Mouse (Mus musculus) hindlimb bud, embryonic 11.5 days (tissue): Measurements from ENCODE around the gene Gli1.

Experiments
- DNase-seq: peaks from one replicate; pipeline ENCODE4 v3.0.0-alpha.2; 2012; ENCODE audit warnings: low read depth, low spot score; ENCODE audit errors: extremely low spot score

Gli1 gene

DNA sequence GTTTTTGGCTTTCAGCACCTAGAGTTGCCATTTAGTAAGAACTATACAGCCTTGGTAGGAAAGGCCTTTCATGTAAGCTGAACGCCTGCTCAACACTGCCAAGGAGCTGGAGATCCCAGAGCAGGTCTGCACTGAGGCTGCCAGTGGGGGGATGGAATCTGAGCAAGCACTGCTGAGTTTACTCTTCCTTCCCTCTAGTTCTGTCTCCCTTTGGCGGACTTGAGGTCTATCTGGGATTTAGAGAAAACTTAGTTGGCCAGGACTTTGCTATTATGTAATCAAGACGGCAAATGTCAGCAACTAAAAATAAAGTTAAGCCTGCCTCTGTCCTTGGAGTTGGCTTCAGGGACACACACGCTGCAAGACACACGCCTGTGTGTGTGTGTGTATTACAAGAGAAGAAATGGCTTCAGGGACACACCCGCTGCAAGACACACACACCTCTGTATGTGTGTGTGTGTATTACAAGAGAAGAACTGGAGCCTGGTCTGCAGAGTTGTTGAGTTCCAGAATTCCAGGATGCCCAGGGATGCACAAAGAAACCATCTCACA lies 48.7 kb downstream of the Gli1 start:
- no peak for DNase-seq

DNA sequence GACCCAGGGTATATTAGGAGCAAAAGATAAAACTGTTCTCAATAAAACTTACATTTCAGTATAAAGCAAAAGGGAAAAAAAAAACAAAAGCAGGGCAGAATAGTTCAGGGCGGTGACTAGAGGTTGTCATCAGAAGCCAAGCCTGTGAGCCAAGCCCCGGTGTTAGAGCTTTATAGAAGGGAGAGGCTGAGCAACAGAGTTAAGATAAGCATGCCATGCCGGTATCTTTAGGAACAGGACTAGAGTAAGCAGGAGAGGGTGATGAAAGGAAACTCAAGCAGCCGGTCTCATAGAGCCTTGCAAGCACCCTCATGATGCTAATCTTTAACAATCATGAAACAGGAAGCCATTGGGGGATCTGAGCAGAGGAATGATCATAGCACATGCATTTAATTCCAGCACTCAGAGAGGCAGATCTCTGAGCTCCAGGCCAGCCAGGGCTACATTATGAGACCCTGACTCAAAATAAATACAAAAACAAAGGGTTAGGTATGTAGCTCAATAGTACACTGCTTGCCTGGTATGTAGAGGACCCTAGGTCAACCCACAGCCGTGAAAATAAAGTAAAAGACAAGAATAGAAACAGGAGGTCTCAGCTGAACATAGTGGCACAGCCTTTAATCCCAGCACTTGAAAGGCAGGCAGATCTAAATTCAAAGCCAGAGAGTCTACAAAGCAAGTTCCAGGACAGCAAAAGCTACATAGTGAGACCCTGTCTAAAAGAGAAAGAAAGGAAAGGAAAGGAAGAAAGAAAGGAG lies 49.7 kb downstream of the Gli1 start:
- DNase-seq, result no peak

DNA sequence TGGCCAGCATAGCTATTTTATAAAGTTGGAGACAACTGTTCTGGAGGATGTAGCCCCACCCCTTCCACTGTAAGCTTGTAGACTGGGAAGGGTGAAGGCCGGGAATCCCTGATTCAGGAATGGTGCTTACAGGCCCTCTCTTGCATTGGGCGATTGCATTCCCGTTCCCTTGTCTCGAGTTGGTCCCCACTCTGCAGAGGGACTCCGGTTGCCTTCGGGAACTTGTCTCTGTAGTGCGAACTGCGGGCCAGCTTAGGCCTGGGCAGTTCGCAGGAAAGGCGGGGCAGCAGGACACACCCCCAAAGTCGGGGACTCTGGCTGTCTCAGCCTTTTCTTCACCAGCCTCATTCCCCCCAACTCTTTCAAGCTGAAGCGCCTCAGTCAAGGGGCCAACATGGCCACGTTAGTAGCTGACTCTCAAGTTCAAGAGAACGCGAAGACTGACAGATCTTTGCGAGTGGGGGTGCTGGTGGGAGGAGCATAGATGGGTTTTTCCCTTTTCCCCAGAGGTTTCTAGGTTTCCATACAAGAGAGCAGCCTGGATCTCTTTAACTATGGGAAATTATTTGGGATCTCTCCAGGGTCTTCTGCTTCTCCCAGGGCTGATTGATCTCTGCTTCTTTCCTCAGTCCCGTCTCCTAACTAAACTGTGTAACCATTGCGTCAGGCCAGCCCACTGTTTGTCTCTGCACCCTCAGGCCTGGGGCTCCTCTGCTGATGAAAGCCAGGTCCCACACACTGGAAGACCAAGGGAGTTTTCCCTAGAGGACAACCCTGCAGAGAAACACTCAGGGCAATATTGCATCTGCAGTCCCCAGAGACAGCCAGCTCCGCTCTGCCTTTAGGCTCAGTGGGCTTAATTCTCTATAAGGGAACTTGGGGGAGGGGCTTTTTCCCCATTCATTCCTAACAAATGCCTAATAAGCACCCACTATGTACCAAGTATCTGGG lies 50.6 kb downstream of the Gli1 start:
- peak; percentile 63 for DNase-seq

DNA sequence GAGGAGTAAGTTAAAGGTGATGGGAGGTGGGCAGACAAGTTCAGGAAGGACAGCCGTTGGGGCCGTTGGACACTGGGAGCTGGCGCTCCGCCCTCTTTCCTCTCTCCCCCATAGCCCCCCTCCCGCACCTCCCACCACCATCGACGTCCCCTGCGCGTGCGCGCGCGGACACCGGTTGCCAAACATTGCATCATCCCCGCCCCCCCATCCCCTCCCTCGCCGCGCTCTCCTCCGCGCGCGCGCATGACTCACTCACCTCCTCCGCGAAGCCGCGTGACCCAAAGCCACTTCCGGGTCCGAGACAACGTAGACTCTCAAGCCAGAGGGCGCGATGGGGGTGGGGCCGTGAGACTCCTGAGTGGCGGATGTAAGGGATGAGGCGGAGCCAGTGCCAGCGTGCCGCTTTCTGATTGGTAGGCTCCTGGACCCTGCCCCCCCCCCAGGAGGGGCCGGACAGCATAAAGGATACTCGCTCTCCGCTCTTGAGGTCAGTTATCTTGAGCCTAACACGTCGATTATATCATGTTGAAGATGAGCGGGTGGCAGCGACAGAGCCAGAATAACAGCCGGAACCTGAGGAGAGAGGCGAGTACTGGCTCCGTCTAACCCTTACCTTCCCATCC lies 51.4 kb downstream of the Gli1 start:
- DNase-seq, result peak; percentile 95

DNA sequence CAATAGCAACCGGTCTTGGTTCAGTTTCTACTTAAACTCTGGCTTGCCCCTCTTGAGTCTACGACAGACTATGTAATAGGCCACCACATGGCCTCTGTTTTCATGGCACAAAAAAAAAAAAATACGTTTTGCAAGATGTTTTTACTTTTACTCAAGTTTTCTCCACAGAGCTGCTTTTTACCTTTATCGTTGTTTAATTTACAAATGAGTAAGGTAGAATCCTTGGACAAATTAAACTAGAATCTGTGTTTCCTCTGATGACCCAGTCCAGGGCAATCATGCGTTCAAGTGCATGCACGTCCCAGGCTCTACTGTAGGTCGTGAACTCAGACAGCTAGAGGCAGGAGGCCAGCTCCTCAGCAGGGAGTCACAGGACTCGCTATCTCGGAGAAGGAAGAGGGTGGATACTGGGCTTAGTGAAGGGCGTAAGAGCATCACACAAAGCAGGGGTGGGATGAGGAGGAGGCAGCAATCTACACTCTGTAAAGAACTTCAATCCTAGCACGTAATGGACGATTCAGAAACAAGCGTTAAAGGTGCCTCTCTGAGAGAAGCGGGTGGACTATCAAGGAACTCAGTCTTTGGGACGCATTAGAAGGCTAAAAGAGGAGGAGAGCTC lies 52.1 kb downstream of the Gli1 start:
- peak; percentile 35 for DNase-seq

DNA sequence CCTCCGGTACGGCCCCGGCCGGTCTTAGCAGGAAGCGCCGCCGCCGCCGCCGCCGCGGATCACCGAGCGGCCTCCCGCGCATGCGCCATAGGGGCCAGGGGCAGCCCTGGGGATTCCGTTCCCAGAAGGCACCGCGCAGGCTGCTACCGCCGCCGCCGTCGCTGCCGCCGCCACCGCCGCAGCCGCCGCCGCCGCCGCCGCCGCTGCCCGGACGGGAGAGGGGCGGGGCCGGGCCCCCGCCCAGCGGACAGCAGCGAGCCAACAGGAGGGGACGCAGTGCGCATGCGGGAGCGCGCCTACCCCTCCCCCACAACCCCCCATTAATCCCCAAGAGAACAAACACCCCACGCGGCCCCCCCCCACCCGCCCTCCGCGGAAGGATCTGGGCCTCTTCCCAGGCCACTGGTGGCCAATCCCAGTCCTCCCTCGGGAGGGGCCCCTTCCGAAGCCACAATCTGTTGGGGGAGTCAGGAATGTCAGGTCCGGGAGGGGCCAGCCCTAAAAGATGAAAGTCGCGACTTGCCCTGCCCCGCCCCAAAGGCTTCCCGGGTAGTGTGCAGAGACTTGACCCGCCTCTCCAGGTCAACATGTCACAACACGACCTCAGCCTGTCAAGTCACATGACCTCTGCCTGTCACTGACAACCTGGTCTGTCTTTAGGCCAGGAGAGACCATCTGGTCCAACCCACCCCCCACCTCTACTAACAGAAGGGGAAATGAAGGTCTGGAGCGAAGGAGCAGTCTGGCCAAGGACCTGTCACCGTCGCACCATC lies 52.8 kb downstream of the Gli1 start, which contains the start of gene Mbd6:
Gene Mbd6, minus strand, starts transcription at position 219 of the 773 bp plus-strand sequence.
- DNase-seq, result peak; percentile 46

DNA sequence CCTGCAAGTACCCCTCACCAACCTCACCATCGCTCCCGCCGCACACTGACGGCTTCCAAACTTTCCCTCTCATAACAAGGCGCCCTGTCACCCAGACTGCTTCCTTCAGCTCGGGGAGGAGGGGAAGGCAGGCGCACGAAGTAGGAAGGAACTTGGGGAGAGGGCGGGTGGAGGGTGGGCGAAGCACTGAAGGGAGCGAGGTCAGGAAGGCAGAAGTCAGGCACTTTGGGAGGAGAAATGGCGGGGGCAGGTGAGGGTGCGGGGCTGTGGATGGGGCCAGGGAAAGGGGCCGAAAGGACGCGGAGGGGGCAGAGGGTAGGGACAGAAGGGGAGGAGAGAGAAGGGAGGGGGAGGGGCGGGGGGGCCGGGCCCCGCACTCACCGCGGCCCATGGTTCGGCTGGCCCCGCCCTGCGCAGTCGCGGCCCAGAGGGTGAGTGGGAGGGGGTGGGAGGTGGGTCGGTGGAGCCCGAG lies 53.4 kb downstream of the Gli1 start:
- DNase-seq, result no peak

DNA sequence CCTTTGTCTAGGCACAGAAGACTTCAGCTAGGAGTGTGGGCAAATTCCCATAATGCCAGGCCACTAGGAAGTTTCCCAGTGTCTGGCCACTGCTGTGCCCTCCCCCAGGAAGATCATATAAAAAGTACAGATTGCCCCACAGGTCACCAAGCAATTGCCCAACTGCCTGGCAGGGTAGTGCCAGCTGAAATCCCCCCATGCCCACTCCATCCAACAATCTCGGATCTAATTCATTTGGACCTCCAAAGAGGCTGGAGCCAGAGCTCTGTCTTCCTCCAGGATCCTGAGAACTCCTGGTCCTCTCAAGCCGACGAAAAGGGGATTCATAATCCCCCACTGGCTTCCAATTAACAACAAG lies 53.9 kb downstream of the Gli1 start:
- DNase-seq, result no peak

DNA sequence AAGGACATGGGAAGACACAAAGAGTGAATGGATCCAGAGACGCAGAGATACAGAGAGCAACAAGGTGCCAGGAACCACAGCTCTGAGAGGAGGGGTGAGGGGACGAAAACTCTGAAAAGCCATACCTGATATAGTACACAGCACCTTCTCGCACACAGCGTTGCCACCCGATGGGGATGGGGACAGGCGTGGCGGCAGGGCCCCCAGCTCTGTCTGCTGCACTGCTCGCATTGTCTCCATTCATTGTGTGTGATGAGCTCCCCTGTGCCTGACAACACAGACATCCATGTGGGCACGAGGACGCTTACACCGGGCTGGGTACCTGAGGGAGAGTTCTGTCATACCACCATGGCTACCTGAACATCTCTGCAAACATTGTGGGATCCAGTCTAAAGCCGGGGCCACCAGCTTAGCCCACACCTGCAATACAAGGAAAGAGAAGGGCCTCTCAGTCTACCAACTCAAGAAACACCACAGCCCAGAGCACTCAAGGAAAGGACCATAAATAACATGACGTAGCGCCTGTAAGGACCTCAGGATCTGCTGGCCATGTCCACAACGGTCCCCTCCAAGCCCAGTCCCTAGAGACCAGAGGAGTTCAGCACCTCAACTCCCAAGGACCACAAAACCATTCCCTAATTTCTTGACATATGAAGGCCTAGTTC lies 54.4 kb downstream of the Gli1 start:
- DNase-seq, result no peak

DNA sequence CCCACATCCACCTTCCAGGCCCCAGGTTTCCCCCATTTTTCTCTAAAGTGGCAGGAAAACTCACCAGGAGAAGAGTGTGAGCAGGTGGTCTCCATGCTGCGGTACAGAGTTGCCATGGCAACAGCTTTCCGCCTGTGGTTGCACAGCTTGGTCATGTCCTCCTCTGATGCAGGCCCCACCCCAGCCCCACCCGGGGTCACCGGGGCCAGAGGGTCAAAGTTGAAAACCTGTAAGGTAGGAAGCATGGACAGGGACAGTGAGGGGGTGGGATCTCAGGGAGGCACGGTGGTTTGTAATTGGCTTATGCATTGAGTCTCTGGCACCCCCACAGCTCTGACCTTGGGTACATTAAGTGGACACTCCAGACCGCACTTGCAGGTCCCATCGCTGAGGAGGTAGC lies 55.0 kb downstream of the Gli1 start:
- no peak for DNase-seq

DNA sequence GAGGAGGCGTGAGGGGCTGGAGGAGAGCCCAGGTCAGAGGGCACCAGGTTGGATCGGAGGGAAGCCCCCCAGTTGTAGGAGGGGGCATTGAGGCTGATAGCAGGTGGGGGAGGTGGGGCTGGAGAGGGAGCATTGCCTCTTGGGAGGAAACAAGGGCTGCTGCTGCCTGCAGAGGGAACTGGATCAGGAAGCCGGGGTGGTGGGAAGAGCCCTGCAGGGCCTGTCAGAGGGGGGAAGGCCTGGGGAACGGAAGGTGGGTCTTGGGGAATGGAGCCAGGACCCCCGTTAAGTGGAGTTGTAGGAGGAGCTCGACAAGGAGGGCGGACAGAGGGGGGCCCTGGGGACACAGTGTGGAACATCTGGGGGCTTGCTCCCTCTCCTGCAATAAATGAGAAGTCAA lies 55.6 kb downstream of the Gli1 start:
- no peak for DNase-seq

DNA sequence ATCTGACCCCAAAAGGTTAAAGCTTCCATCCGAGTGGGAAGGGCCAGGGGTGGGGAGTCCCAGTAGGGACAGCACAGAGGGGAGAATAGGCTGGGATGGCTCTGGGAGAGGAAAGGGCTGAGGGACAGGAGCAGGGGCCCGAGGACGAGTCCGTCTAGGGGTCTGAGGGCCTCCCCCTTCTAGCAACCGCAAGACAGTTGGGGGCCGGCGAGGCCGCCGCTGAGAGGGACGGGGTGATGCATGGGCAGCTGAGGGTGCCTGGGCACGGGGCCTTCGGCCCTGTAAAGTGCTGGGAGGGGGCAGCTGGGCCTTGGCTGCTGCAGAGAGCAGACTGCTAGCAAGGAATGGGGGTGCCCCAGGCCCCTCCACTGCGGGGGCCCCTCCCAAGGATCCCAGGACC lies 56.1 kb downstream of the Gli1 start:
- DNase-seq, result no peak

DNA sequence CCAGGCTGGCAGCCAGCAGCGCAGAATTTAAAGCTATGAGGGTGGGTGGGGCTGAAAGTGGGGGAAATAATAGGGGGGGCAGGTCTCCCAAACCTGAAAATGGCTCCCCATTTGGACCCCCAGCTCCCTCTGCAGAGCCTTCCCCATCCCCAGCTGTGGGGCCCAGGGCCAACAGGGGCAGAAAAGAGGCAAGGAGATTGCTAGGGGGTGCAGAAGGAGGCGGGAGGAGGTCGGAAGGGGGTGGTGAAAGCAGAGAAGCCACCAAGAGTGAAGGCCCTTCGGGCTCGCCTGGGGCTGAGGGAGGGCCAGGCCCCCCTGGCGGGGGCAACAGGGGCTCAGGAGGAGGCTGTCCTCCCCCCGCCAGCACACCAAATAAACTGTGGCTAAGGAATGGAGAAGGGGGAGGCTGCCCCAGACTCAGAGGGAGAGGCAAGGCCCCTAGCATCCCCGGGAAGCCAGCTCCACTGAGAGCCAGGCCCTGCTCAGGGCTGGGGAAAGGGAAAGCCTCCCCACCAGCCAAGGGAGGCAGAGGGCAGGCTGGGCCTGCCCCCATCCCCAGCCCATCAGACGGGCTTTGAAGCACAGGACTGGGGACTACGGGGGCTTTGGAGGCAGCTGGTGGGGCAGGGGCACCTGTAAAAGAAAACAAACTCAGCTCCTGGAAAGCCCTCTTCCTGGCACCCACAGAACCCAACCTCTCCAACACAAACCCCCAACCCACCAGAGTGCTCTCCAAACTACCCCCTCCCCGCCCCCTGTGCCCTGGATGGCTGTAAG lies 56.9 kb downstream of the Gli1 start:
- DNase-seq, result no peak

DNA sequence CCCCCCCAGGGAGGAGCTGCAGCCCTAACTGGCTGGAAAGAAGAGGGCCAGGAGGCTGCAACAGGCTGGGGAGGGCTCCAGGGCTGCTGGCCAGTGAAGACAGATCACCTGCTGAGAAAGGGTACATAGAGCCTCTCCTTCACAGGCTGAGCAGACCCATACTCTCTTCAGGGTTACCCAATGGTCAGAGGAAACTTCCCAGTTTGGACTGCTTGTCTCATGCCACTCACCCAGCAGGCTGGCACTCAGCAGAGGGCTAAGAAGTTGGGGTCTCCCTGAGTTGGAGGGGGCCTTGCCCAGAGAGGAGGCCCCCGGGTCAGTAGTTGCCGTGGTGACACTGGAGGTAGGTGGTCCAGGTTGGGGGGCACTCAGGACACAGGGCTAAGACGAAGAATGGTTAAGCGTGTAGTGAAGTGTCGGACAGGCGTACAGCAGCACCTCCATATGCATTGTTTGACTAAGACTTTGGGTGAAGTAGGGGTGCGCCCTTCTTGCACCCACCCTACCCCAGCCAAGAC lies 57.6 kb downstream of the Gli1 start:
- DNase-seq, result no peak

DNA sequence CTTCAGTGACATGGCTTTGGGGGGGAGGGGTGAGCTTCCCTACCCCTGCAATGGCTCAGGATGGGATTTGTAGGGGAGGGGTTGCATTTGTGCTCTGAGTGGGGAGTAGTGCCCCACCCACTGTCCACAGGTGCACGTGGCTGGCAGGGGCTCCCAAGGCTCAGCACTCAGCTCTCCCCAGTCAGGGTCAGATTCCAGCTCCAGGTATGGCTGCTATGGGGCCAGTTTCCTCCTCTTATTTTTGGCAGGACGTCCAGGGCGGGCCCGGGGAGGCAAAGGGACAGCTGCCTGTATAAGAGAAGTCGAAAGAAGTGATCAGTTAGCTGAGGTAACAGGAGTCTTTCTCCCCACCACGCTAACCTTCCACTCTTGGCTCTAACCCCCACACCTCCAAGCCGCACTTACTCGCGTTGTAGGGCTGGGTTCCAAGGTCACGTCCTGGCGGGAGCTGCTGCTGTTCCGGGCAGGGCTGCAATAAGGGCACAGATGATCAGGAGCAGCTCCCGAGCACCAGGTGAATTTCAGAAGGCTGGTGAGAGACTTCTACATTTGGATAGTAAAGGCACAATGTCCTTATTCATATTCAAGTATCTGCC lies 59.1 kb downstream of the Gli1 start:
- no peak for DNase-seq

DNA sequence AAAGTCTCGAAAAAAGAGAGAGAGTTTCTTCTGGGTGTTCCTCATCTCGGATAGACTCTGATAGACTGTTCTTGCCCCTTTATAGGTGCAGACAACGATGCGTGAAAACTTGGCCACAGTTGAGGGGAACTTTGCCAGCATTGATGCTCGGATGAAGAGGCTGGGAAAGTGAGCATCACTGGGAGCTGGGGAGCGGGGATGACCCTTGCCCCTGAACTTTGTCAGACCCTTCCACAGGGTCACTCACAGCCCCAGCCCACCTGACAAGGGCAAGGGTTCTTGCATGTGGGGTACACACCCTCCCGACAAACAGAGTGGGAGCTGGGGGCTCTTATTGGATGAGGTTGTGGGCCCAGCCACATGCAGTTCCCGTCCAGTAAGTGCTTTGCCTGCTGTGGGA lies 60.5 kb downstream of the Gli1 start:
- no peak for DNase-seq
